Mouse (Mus musculus) lung, adult 2 months (tissue): ENCODE data around the gene Pakap. TPM values are rescaled to one million over a fixed set of nuclear protein-coding genes. Genes with fewer than 3 reads are reported as not detected.

ENCODE experiments used
- DNase-seq: peaks from one replicate; pipeline ENCODE4 v3.0.0; 2022
- H3K4me1 ChIP-seq: fragments of 200-500 bp; 2 replicates; pipeline ENCODE4 v1.6.1; 2011; ENCODE audit warnings: low read length; ENCODE audit not compliant: control insufficient read depth, insufficient read depth
- H3K4me3 ChIP-seq: fragments of 200-500 bp; replicated peaks from 2 replicates; pipeline ENCODE3; 2011; ENCODE audit warnings: low read depth, mild to moderate bottlenecking, control low read depth, low read length; ENCODE audit errors: extremely low read depth
- CTCF ChIP-seq: fragments of 200-500 bp; IDR thresholded peaks from 2 replicates; pipeline ENCODE4 v1.5.1; 2011; ENCODE audit warnings: mild to moderate bottlenecking, low read length, control low read depth; ENCODE audit not compliant: insufficient read depth
- POLR2A ChIP-seq: fragments of 200-500 bp; IDR thresholded peaks from 2 replicates; pipeline ENCODE4 v1.6.1; 2011; ENCODE audit warnings: low read depth, mild to moderate bottlenecking, control low read depth, low read length, borderline replicate concordance; ENCODE audit errors: extremely low read depth
- WGBS: fragments of 180-500 bp; shearing (Covaris S2); methylation state at CpG from one replicate; pipeline ENCODE4 v1.1.7; 2018; 5-methylcytosine and 5-hydroxymethylcytosine counted together
- polyA plus RNA-seq: library from polyadenylated mRNA; depleted of rRNA; stranded (reverse); fragments of >200 nt; gene quantifications from 2 replicates; pipeline ENCODE4 v1.2.3, GENCODE M21; 2012

Gene Pakap
- polyA plus RNA-seq, 1 experiment, result 2.7 TPM

GRCm38 (mm10) chr4:57780833-57781641, 213.1 kb downstream of the Pakap start:
- TF ChIP-seq CTCF, result no peak
- TF ChIP-seq POLR2A, result no peak
- 0 out of 2 replicates have a peak, but pooled peaks cover 2% of the 10 kb centered on the region for H3K4me1 ChIP-seq
- WGBS, result 45% methylated on average over 20 of the region's 20 CpGs

GRCm38 (mm10) chr4:57781994-57782393, 214.0 kb downstream of the Pakap start:
- Histone ChIP-seq H3K4me3 (peak overlapping the region; percentile 75), H3K4me1 (0 out of 2 replicates have a peak, but pooled peaks cover 2% of the 10 kb centered on the region)
- peak; percentile 85; the same call in 1 of the 2 replicates for TF ChIP-seq POLR2A
- no peak for TF ChIP-seq CTCF
- 5% methylated on average over 26 of the region's 26 CpGs for WGBS
- DNase-seq, result peak; percentile 76

More at GRCm38 (mm10) chr4:57780833-57781641, 213.1 kb downstream of the Pakap start:
- no peak overlapping the region for H3K4me3 ChIP-seq
- DNase-seq, result no peak

GRCm38 (mm10) chr4:57782549-57783390, 214.8 kb downstream of the Pakap start:
- TF ChIP-seq CTCF (no peak), POLR2A (0 out of 2 replicates have a peak, but pooled peaks have one; percentile 27)
- 16% methylated on average over 33 of the region's 33 CpGs for WGBS
- DNase-seq, result peak; percentile 54

GRCm38 (mm10) chr4:57783391-57783770, 215.4 kb downstream of the Pakap start:
- WGBS, result 30% methylated on average over 9 of the region's 9 CpGs

More at GRCm38 (mm10) chr4:57782549-57783390, 214.8 kb downstream of the Pakap start:
- H3K4me3 ChIP-seq, result peak overlapping the region; percentile 75
- H3K4me1 ChIP-seq, result 0 out of 2 replicates have a peak, but pooled peaks cover 2% of the 10 kb centered on the region

GRCm38 (mm10) chr4:57783853-57784600, 216.0 kb downstream of the Pakap start:
- 0 out of 2 replicates have a peak, but pooled peaks have one; percentile 6 for TF ChIP-seq POLR2A
- no peak for TF ChIP-seq CTCF
- peak; percentile 55 for DNase-seq
- WGBS, result 39% methylated on average over 11 of the region's 11 CpGs
- Histone ChIP-seq H3K4me3 (peak overlapping the region; percentile 63), H3K4me1 (peaks cover 6% of the 10 kb centered on the region; the same call in 1 of the 2 replicates)

More at GRCm38 (mm10) chr4:57783391-57783770, 215.4 kb downstream of the Pakap start:
- DNase-seq, result no peak
- H3K4me3 ChIP-seq, result peak overlapping the region; percentile 75
- TF ChIP-seq CTCF, result no peak
- TF ChIP-seq POLR2A, result no peak
- H3K4me1 ChIP-seq, result peaks cover 2% of the 10 kb centered on the region; the same call in 1 of the 2 replicates

- peaks cover 18% of the 10 kb centered on the region for H3K4me1 ChIP-seq
- no peak for DNase-seq
- 59% methylated on average over 5 of the region's 5 CpGs for WGBS
- H3K4me3 ChIP-seq, result no peak overlapping the region
- TF ChIP-seq POLR2A, result no peak
- peak; percentile 32; the same call in 1 of the 2 replicates for TF ChIP-seq CTCF
Observed at GRCm38 (mm10) chr4:57788709-57789108, 220.7 kb downstream of the Pakap start.

- DNase-seq, result no peak
- TF ChIP-seq CTCF (no peak), POLR2A (no peak)
- Histone ChIP-seq H3K4me1 (peaks cover 20% of the 10 kb centered on the region), H3K4me3 (no peak overlapping the region)
Observed at GRCm38 (mm10) chr4:57789118-57789517, 221.1 kb downstream of the Pakap start.

GRCm38 (mm10) chr4:57793989-57794388, 226.0 kb downstream of the Pakap start:
- TF ChIP-seq POLR2A (no peak), CTCF (no peak)
- H3K4me1 ChIP-seq, result peaks cover 30% of the 10 kb centered on the region
- no peak overlapping the region for H3K4me3 ChIP-seq
- WGBS, result 32% methylated on average over 8 of the region's 8 CpGs
- no peak for DNase-seq

- WGBS, result 25% methylated on average over 3 of the region's 3 CpGs
- TF ChIP-seq POLR2A (no peak), CTCF (no peak)
- DNase-seq, result no peak
Observed at GRCm38 (mm10) chr4:57794547-57794946, 226.6 kb downstream of the Pakap start.

More at GRCm38 (mm10) chr4:57794547-57794946, 226.6 kb downstream of the Pakap start:
- H3K4me3 ChIP-seq, result no peak overlapping the region
- H3K4me1 ChIP-seq, result peaks cover 30% of the 10 kb centered on the region
